24 mouse cellular contexts compared by ENCODE assay signal in genomic region chr10:43697917-43698316, GRCm38 (mm10).
DNase-seq lines count a peak whose midpoint lies in the region; ATAC-seq and TF ChIP-seq lines count a peak whose summit lies in the region.
"Had no signal": no experiment of that assay in that cellular context is flagged by ENCODE, and none has a peak within 500 bp of the region (broad histone marks: within the 10 kb centered on the region; RNA-seq: fewer than 3 reads in every experiment).

No protein-coding gene starts in this region.

- H3K27ac ChIP-seq in hindbrain, postnatal 0 days, result no peak overlapping the region
- H3K27ac ChIP-seq in hindbrain, embryonic 10.5 days, result no peak overlapping the region
- H3K27ac ChIP-seq in midbrain, postnatal 0 days (ENCODE audit: low read depth, low read length), result no peak overlapping the region
- no peak overlapping the region for H3K27ac ChIP-seq in midbrain, embryonic 10.5 days (replicated peaks)
- H3K27ac ChIP-seq: hindbrain, embryonic 13.5 days; kidney, postnatal 0 days; layer of hippocampus, adult 2 months; stomach, embryonic 15.5 days had no signal

- H3K27me3 ChIP-seq in hindbrain, postnatal 0 days (ENCODE audit: insufficient read depth, low read length), result no peaks in the 10 kb centered on the region
- H3K27me3 ChIP-seq in hindbrain, embryonic 10.5 days (ENCODE audit: insufficient read depth, poor library complexity, severe bottlenecking), result no peaks in the 10 kb centered on the region
- H3K27me3 ChIP-seq in midbrain, postnatal 0 days (ENCODE audit: insufficient read depth, low read length), result no peaks in the 10 kb centered on the region
- H3K27me3 ChIP-seq in midbrain, embryonic 10.5 days (ENCODE audit: low read depth, poor library complexity, severe bottlenecking), result no peaks in the 10 kb centered on the region
- H3K27me3 ChIP-seq: forebrain, embryonic 13.5 days; heart, embryonic 12.5 days; hindbrain, embryonic 13.5 days; stomach, embryonic 15.5 days had no signal

- TF ChIP-seq CTCF in hindbrain, postnatal 0 days (IDR thresholded peaks at IDR 0.05; ENCODE audit: low read depth), result no peak
- TF ChIP-seq CTCF in midbrain, postnatal 0 days (IDR thresholded peaks at IDR 0.05), result no peak

- H3K36me3 ChIP-seq in hindbrain, postnatal 0 days (ENCODE audit: insufficient read depth, low read length), result no peaks in the 10 kb centered on the region
- no peaks in the 10 kb centered on the region for H3K36me3 ChIP-seq in hindbrain, embryonic 10.5 days
- H3K36me3 ChIP-seq in midbrain, postnatal 0 days (ENCODE audit: insufficient read depth, low read length), result no peaks in the 10 kb centered on the region
- H3K36me3 ChIP-seq in midbrain, embryonic 10.5 days, result no peaks in the 10 kb centered on the region
- H3K36me3 ChIP-seq: heart, embryonic 12.5 days; hindbrain, embryonic 13.5 days; stomach, embryonic 15.5 days had no signal

- no peaks in the 10 kb centered on the region for H3K4me1 ChIP-seq in hindbrain, postnatal 0 days (ENCODE audit: insufficient read depth, low read length)
- peaks cover 9% of the 10 kb centered on the region for H3K4me1 ChIP-seq in hindbrain, embryonic 10.5 days (replicated peaks)
- H3K4me1 ChIP-seq in midbrain, postnatal 0 days (ENCODE audit: insufficient read depth, low read length), result no peaks in the 10 kb centered on the region
- peaks cover 12% of the 10 kb centered on the region for H3K4me1 ChIP-seq in midbrain, embryonic 10.5 days
- H3K4me1 ChIP-seq: hindbrain, embryonic 13.5 days; stomach, embryonic 15.5 days had no signal

- WGBS in hindbrain, postnatal 0 days, result 48% methylated on average over 2 of the region's 2 CpGs
- 94% methylated on average over 2 of the region's 2 CpGs for WGBS in hindbrain, embryonic 10.5 days
- 40% methylated on average over 2 of the region's 2 CpGs for WGBS in midbrain, postnatal 0 days
- WGBS in midbrain, embryonic 10.5 days, result 91% methylated on average over 2 of the region's 2 CpGs

- no peaks in the 10 kb centered on the region for H3K9me3 ChIP-seq in hindbrain, postnatal 0 days (ENCODE audit: low read length)
- no peaks in the 10 kb centered on the region for H3K9me3 ChIP-seq in hindbrain, embryonic 10.5 days
- H3K9me3 ChIP-seq in midbrain, postnatal 0 days (ENCODE audit: low read length), result no peaks in the 10 kb centered on the region
- H3K9me3 ChIP-seq in midbrain, embryonic 10.5 days (replicated peaks), result no peaks in the 10 kb centered on the region
- H3K9me3 ChIP-seq: forebrain, embryonic 13.5 days; heart, embryonic 12.5 days; hindbrain, embryonic 13.5 days; stomach, embryonic 15.5 days had no signal

- H3K9ac ChIP-seq in hindbrain, postnatal 0 days (replicated peaks; ENCODE audit: low read length), result no peak overlapping the region
- H3K9ac ChIP-seq in midbrain, postnatal 0 days (replicated peaks; ENCODE audit: low read length, poor library complexity, severe bottlenecking), result no peak overlapping the region
- H3K9ac ChIP-seq: forebrain, embryonic 13.5 days; heart, embryonic 12.5 days; hindbrain, embryonic 13.5 days; stomach, embryonic 15.5 days had no signal

- peak; percentile 30 to 70 for DNase-seq in adrenal gland, adult (ENCODE audit: inconsistent age in 2 of 2, low spot score in 1 of 2)
- no peak for DNase-seq in adrenal gland, adult 18-20 months (ENCODE audit: low spot score in 2 of 2)
- DNase-seq in hindbrain, postnatal 0 days (ENCODE audit: low spot score), result peak; percentile 17
- no peak for DNase-seq in hindbrain, embryonic 10.5 days (ENCODE audit: low spot score)
- peak; percentile 10 for DNase-seq in midbrain, postnatal 0 days (ENCODE audit: low spot score)
- no peak for DNase-seq in midbrain, embryonic 10.5 days (ENCODE audit: low spot score)
- no peak for DNase-seq in frontal cortex, postnatal 10 days (ENCODE audit: low spot score in 2 of 2)
- DNase-seq: cerebellum, adult 8-10 months; gastrocnemius, postnatal 14 days; heart, adult 18-20 months; heart, postnatal 10 days; kidney, adult 18-20 months; thymus, adult 18-20 months; thymus, postnatal 36 days had no signal

- H3K4me3 ChIP-seq in hindbrain, postnatal 0 days (ENCODE audit: low read length), result no peak overlapping the region
- no peak overlapping the region for H3K4me3 ChIP-seq in hindbrain, embryonic 10.5 days
- no peak overlapping the region for H3K4me3 ChIP-seq in midbrain, postnatal 0 days (ENCODE audit: low read depth, low read length)
- no peak overlapping the region for H3K4me3 ChIP-seq in midbrain, embryonic 10.5 days
- H3K4me3 ChIP-seq: forebrain, embryonic 13.5 days; heart, embryonic 12.5 days; hindbrain, embryonic 13.5 days; layer of hippocampus, adult 2 months; megakaryocyte, embryonic 14.5 days; stomach, embryonic 15.5 days had no signal

- no peak overlapping the region for H3K4me2 ChIP-seq in hindbrain, postnatal 0 days (ENCODE audit: low read depth, low read length)
- no peak overlapping the region for H3K4me2 ChIP-seq in midbrain, postnatal 0 days (ENCODE audit: low read depth, low read length, poor library complexity, severe bottlenecking)
- H3K4me2 ChIP-seq: forebrain, embryonic 13.5 days; heart, embryonic 12.5 days; hindbrain, embryonic 13.5 days; stomach, embryonic 15.5 days had no signal

- no peak for ATAC-seq in hindbrain, postnatal 0 days
- no peak for ATAC-seq in midbrain, postnatal 0 days (ENCODE audit: low FRiP score)
- ATAC-seq in megakaryocyte progenitor cell, adult 5-6 weeks (replicated peaks; ENCODE audit: poor library complexity), result 0 out of 2 replicates have a peak, but pooled peaks have one; percentile 20
- ATAC-seq: CD4-positive, CD25-positive, alpha-beta regulatory T cell, adult 4 months; forebrain, embryonic 13.5 days; inflammation-experienced regulatory T-cells, adult 6 months had no signal

Comparison
In these comparisons a context has a peak if more than half of its experiments do, and no peak if none do; other contexts are left out.
1. DNase-seq: peak in adrenal gland, adult (2 of 2), hindbrain, postnatal 0 days (single experiment) and midbrain, postnatal 0 days (single experiment); none in adrenal gland, adult 18-20 months (0 of 2), hindbrain, embryonic 10.5 days (single experiment), midbrain, embryonic 10.5 days (single experiment) and frontal cortex, postnatal 10 days (0 of 2).